Mouse (Mus musculus) A20 (cell line): ENCODE measurements around the gene Pigt.

Experiments used
- DNase-seq: peaks from one replicate; pipeline ENCODE4 v3.0.0-alpha.2; 2011; ENCODE audit warnings: low read depth, low spot score

Gene Pigt

GRCm38 (mm10) chr2:164496847-164497690 lies at the start of gene Pigt:
TSS of gene Pigt (plus strand) at chr2:164497520.
- peak; percentile 89 for DNase-seq

GRCm38 (mm10) chr2:164448140-164448539 lies 49.2 kb upstream of the Pigt start:
- no peak for DNase-seq

GRCm38 (mm10) chr2:164448921-164449320 lies 48.4 kb upstream of the Pigt start:
- no peak for DNase-seq

GRCm38 (mm10) chr2:164449341-164450042 lies 47.8 kb upstream of the Pigt start:
- DNase-seq = no peak

GRCm38 (mm10) chr2:164452000-164452676 lies 45.2 kb upstream of the Pigt start:
- no peak for DNase-seq

- DNase-seq = no peak
Observed at GRCm38 (mm10) chr2:164453047-164453757, 44.1 kb upstream of the Pigt start.

GRCm38 (mm10) chr2:164453887-164454500 lies 43.3 kb upstream of the Pigt start:
- no peak for DNase-seq

GRCm38 (mm10) chr2:164454846-164455245 lies 42.5 kb upstream of the Pigt start:
- no peak for DNase-seq

GRCm38 (mm10) chr2:164455421-164456190 lies 41.7 kb upstream of the Pigt start:
- DNase-seq = no peak

GRCm38 (mm10) chr2:164456413-164456812 lies 40.9 kb upstream of the Pigt start:
- no peak for DNase-seq

GRCm38 (mm10) chr2:164456864-164457300 lies 40.4 kb upstream of the Pigt start, which contains the start of gene Sys1:
TSS of gene Sys1 (plus strand) at chr2:164456964.
- DNase-seq = peak; percentile 27

GRCm38 (mm10) chr2:164457942-164458341 lies 39.4 kb upstream of the Pigt start:
- peak; percentile 70 for DNase-seq

GRCm38 (mm10) chr2:164458535-164458934 lies 38.8 kb upstream of the Pigt start:
- DNase-seq = peak; percentile 83

- peak; percentile 98 for DNase-seq
Observed at GRCm38 (mm10) chr2:164460745-164461551, 36.4 kb upstream of the Pigt start, which contains the start of gene Gm20458. TSS of gene Gm20458 (plus strand) at chr2:164460967.

- no peak for DNase-seq
Observed at GRCm38 (mm10) chr2:164465161-164465560, 32.2 kb upstream of the Pigt start.

GRCm38 (mm10) chr2:164466787-164467186 lies 30.5 kb upstream of the Pigt start:
- no peak for DNase-seq

- DNase-seq = peak; percentile 80
Observed at GRCm38 (mm10) chr2:164470254-164470653, 27.1 kb upstream of the Pigt start.

GRCm38 (mm10) chr2:164473624-164474023 lies 23.7 kb upstream of the Pigt start, which contains the start of gene Trp53tg5:
TSS of gene Trp53tg5 (minus strand) at chr2:164473724.
- DNase-seq = no peak

- DNase-seq = no peak
Observed at GRCm38 (mm10) chr2:164485681-164486257, 11.6 kb upstream of the Pigt start, which contains the start of gene Dbndd2. TSS of gene Dbndd2 (plus strand) at chr2:164486106.
